Mouse (Mus musculus) gastrocnemius, adult 8-10 months (tissue): ENCODE measurements at regions not wholly inside any gene's neighbourhood (a gene's known extent, or its start where the extent isn't known, plus 50 kb on each side); places are given as distances from the start of the nearest gene placed in this dataset.
A peak's percentile ranks its signal among the peaks of the same experiment; 100 is the strongest.

ENCODE experiments used
- DNase-seq, 2 experiments: peaks; one replicate each; pipeline ENCODE4 v3.0.0; 2022; ENCODE audit warnings: low spot score in 2 of 2

DNA sequence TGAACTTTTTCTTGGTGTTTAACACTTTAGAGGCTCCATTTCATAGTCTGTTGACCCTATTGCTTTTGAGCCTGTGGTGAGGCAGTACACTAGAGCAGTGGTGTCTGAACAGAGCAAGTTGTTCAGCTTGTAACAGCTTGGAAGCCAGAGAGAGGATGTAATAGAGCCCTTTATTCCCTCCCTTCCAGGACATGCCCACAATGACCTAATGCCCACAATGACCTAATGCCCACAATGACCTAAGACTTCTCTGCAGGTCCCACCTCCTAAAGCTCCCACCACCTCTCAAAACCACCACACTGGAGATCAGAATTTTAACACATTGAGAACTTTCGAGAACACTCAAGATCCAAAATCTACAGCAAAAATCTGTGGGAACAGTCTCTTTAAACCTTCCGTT lies 115.6 kb downstream of the S1pr1 start:
- DNase-seq, result no peak

DNA sequence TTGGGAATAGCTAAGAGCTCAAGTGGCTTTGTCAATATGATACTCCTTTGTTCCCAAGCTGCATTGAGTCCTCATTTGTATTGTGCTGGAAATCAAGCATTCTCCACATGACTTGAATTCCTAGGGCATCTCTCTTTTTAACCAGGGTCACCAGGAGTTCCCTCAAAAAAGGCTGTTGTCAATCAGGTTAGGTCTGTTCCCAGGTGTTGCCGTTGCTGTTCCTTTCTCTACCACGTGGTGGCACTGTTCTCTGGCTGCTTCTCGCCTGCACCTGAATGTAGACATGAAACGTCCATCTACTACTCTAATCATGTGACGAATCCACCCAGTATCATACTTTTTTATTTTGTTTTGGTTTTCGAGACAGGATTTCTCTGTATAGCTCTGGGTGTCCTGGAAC lies 118.3 kb downstream of the S1pr1 start:
- peak; percentile 3 to 6 for DNase-seq

DNA sequence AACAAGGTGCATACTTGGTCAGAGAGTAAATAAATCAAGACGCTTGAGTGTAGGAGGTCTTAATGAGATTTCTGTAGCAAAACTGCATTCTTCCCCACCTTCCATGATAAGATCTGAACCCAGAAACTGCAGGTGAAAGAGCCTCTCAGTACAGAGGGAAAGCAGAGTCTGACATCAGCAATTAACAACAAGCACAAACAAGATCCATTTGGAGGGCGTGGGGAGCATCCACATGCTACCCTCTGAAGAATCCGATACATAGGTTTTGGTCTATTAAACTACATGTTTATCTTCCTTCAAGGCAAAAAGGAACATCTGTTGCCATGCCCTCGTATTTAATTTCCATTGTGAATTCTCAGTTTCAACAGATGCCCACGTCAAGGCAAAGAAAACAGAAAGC lies 124.2 kb downstream of the S1pr1 start:
- DNase-seq, result no peak

DNA sequence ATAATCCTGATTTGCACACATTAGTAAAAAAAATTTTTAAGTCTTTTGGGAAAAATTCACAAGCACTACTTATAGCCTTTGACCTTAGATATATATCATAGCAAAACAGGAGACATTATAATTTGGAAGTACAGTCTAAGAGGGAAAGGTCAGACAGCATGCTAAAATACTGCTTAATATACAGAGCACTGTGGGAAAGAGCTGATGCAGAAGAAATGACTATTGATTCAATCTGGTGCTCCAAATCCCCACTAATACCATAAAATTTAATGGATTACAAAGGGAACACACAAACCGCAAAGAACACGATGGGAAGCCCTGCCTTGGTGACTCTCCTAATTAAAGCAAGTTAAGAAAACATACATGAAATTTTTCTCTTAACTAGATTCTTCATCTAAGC lies 126.3 kb downstream of the S1pr1 start:
- no peak for DNase-seq

DNA sequence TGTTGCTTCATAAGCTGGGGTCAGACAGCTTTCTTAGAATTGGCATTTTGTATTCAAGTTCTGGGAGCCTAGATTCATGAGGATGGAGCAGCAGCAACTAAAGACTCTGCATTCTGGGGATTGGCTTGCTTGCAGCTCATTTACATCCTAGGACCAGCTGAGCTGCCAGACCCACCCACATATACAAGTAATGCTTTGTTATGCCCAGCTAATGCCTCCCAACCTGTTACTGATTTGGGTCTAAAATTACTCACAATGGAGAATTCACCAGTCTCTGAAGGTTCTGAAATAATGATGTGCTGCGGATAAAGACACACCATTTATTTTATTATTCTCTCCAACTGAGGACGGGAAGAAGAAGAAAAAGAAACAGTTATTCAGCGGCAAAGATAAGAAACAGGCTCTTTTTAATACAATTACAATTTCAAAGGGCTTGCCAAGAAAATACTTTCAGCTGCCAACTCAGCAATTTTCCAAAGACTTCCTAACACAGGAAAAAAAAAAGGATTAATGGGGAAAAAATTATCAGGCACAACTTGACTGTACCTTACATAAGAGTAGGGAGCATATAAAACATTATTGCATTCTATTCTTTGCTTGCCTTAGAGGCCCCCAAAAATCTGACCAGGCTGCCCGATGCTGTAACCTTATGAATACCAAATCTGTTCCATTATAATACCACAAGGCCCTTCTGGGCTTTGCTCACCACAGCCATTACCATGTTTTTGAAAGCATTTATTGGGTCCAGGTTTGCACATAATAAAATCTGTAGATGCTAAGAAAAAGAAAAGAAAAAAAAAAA lies 134.5 kb downstream of the S1pr1 start:
- no peak for DNase-seq

DNA sequence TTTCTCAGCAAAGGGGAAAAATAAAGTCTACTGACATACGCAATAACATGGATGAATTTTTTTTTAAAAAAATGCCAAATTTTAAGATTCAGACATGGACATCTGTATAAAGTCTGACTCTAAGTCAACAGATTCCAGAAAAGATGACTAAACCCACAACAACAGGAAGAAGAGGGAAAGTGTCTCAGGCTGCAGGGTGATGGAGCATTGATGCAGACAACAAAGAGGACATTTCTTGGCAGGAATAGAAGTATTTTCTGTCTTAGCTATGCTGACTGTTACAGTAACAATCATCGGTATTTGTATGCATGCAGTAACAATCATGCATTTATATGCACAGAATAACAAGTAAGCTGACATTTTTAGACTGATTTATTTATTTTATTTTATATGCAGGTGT lies 139.5 kb downstream of the S1pr1 start:
- DNase-seq, result no peak

DNA sequence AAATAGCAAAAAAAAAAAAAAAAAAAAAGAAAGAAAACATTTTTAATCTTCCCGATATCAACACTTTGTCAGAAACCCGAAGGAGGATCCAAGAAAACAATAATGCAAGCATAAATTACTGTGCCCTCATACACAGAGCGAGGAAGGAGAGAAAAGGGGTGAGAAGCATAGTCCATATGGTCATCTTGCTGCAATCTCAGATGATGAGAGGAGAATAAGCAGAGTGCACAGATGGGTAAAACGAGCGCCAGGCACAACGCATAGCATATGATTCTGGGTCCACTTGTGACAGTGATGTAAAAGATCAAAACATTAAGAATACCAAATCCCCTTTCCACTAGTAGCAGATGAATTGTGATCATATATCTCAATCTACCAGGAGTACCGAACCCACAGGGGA lies 152.1 kb downstream of the S1pr1 start:
- DNase-seq, result no peak

DNA sequence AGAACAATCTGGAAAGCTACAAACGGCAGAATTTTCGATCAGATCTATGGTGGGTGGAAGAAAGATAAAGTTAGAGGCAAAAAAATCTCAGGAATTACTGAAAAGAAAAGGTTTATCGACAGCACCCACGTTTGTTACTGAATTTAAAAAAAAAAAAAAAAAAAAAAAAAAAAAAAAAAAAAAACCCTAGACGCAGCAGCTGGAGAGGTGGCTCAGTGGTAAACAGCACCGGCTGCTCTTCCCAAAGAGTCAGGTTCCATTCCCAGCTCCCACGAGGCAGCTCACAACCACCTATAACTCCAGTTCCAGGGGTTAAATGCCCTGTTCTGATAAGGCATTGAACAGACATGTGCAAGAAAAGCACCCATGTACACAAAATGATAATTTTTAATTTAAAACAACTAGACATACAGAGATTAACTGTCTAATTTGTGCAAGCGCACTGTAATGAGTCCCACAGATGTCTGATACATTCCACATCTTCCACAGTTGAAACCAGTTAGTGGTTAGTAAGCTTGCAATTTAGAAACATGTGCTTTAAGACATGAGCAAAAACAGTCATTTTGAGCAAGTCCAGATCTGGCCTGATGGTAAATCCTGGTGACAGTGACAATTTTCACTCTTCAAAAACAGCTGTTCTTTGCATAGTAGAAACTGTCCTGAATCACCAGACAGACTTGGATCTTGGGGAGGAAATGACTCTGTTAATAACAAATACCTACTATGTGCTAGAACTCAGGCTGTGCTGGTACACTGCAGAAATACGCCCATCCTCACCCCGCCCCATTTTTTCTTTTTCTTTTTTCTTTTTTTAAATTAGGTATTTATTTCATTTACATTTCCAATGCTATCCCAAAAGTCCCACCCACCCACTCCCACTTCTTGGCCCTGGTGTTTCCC lies 159.8 kb downstream of the S1pr1 start:
- no peak for DNase-seq

DNA sequence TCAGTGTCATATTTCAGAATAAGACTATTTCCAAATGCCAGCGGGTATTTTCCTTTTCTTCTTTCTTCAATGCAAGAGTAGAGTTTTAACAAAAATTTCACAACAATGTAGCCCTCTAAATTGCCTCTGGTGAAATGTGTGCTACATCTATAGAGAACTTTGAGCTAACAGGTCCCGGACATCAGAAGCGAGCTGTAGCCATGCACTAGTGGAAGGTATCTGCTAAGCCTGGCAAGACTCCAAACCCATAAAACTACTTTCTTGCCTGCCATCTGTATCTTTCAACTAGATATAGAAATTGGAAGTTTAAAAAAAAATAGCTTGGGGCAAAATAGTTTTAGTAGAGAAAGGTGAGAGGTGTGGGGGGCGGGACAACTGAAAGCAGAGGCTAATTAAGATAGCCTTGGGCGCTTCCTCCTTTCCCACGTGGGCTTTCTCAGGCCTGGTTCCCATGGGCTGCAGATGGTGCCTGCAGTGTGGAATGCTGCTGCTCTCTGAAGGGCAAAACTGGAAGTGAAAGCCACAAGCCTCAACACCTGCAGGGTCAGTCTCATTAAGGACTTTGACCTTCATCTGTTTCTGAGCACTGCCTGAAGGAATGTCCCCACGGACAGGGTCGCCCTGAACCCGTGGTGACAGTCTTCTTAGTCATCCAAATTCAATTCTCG lies 160.9 kb downstream of the S1pr1 start:
- no peak for DNase-seq

DNA sequence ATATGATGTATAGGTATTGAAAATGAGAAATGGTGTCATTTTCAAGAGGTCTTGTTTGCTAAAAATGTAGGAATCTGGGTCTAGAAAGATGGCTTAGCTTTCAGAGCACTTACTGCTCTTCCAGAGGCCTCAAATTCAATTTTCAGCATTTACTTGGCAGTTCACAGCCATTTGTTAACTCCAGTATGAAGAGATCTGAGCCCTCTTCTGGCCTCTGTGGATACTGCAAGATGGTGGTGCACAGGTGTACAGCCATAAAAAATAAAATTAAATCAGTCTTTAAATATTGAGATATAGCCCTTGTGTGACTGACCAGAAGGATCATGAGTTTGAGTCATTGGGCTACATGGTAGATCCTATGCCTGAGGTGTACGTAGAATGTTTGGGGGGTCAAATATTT lies 173.1 kb downstream of the S1pr1 start:
- no peak for DNase-seq

DNA sequence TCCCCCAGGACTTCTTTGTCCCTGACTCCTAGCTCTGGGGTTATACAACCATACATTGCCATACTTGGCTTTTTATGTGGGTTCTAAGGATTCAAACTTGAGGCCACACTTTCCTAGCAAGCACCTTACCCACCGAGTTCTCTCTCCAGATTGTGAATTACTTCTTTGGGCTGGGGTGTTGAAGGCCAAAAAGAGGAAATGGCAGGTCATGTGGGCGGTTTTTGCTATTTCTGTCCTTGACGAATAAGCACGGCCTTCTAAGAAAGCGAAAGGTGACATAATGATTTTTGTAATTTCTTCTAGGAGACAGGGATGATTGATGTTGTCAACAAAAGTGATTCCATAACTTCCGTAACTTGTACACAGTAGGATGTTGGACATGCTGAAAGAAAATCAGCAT lies 176.5 kb downstream of the S1pr1 start:
- no peak for DNase-seq

DNA sequence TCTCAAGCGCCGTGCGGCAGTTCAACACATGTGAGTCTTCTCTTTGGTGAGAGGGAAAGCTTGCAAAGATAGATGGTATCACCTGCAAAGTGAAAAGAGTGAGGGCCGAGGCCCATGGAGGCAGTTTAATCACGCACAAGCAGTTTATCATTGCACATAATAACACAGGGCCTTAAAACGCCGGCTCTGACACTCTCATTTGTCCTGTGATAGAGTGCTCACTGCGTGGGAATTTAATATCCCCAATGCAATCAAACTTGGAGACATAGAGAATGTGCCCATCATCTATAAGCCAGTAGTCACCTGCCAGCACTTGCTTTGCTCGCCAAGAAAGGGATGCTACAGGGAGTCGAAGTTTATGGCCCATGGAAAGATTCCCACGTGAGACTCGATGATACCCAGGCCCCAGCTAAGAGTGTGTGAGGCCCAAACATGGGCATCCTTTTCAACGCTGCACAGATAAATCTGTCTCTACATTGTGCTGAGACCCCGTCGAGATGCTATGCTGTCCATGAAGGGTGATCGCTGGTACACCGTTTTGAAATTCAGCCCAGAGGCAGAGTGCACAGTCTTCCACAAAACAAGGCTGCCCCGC lies 182.6 kb downstream of the S1pr1 start:
- DNase-seq, result no peak

DNA sequence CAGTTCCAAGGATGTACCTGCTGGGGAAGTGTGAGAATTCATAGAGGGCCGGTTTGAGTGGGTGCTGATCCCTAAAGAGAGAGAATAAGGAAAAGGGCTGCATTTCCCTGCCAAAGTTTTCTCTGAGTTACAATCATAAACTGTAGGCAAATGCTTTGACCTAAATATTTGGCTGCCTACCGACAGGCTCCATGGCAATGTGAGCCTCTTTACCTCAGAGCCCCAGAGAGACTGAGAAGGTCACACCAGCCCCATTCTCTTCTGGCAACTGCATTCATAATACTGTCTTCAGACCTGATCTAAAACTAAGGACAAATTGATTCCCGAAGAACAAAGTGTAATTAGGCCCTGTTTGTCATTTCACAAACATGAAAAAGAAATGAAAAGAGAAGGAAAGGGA lies 184.4 kb downstream of the S1pr1 start:
- no peak for DNase-seq

DNA sequence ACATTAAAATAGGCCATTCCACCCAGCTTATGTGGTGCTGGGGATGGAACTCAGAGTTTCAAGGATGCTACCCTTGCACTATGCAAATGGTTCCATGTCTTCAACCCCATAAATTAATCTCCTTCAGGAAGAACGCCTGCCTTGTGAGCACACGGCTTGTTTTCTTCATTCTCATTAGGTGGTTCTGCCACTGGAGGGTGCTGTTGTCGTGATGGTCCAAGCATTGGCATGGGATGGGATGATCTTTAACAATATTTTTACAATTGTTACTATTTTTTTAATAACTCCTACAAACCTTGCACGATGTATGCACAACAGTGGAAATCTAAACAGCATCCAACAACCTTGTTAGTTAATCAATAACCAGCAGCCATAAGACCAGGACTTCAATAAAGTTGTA lies 185.0 kb downstream of the S1pr1 start:
- no peak for DNase-seq

DNA sequence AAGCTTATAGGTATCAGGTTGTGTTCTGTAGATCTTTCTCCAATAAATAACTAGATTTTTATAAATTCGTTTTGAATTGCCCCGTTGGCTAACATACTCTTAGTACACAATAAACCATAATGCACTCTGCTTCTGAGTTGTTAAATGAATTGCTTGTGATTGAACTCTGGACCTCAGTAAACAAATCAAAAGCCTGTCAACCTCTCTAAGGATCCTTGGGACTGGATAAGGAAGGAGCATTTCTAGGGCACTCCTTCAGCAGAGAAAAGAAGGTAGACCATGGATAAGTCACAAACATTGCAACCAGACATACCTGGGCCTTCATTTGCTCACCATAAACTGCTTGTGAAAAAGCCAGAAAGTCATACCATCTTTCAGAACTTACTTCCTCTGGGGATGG lies 191.4 kb downstream of the S1pr1 start:
- no peak for DNase-seq

DNA sequence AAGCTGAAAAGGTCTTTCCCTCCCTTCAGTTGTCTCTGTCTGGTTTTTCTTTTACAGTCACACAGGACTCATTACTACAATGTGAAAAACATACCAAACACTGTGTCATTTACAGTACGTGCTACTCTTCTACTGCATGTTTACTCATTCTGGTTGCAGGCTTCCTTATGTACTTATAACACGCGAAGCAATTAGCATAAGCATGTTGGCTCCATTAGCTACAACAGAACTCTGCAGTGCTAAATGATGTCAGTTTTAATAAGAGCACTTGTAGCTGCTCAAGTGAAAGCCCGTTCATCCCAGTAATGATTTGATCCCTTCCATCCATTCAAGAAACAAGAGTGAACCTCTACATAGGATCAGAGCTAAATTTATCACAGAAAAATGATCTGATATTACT lies 199.2 kb downstream of the S1pr1 start:
- DNase-seq, result no peak

DNA sequence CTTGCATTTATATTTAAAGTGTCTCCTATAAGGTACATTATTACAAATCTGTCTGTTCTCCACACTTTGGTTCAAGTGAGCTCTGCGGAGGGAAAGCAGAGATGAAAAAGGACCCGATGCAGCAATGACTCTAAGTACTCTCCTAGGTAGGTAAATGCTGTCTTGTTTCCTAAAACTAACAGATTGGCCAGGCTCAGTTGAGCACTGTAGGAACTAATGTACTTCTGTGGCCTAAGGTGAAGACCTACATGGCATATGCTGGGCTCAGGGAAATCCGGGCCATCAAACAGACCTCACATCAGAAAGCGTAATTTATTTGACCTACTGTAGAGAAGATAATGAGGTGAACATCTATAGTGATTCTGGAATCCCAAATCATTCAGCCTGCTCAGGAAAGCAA lies 205.2 kb downstream of the S1pr1 start:
- DNase-seq, result no peak

DNA sequence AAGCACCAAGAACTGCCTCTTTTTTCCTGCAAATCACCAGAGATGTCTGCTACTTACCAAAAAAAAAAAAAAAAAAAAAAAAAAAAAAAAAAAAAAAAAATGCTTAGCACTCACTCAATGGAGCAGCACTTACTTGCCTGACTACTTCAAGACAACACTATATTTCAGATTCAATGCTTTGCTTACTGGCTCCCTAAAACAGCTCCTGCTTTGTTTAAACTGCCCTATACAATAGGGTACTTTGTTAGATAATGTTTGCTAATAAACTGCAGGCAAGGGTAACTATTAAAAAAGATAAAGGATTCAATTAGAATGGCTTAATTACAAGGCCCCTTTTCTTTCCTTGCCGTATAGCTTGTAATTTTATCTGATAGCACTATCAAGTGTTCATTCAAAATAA lies 217.5 kb downstream of the S1pr1 start:
- DNase-seq, result no peak

DNA sequence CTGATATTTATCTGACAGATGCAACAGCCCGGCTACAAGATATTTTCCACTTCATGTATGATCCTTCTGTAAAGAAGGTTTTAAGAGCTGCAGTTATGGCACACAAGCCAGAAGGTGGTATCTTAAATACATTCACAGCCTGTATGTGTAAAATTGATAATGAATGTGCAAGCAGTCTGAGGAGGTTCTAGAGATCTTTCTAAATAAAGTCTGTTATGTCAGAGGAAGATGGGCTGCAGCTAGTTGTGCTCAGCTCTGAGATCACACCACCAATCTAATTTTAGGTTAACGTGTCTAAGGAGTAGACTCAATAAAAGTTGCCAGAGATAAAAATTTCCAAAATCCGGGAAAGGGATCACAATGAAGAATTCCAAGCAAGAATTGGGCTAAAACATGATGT lies 218.8 kb downstream of the S1pr1 start:
- DNase-seq, result no peak

DNA sequence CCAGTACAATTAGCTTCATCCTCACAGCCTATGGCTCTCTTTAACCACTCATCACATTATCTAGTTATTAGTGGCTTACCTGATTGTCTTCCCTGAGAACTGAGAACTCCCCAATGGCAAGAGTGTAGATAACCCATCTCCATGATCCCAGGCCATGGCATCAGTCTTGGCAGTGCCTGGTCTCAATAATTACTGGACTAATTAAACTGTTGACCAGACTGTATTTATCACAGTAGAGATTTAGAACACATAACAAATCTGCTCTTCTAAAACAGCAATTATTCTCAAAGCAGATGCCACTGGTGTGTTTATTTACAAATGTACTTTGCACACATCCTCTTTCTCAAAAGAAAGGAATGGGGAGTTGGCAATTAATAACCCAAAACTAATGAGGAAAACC lies 219.2 kb downstream of the S1pr1 start:
- no peak for DNase-seq

DNA sequence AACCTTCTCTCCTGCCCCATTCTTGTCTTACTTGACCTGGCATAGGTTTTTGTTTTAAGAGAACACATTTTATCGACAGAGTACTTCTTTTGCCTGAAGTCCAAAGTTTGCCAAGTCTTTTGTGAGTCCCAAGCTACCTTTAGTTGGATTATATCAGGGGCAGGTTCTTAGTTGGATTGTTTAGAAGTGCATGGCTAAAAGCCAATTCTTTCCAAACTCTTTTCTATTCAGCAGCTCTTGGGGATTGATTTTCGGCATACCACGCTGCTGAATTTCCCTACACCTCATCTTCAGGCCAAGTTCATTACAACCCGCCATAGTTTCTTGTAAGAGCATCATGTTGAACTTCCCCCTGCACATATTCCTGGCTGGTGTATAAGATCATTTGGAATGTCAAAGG lies 245.9 kb downstream of the S1pr1 start:
- no peak for DNase-seq

DNA sequence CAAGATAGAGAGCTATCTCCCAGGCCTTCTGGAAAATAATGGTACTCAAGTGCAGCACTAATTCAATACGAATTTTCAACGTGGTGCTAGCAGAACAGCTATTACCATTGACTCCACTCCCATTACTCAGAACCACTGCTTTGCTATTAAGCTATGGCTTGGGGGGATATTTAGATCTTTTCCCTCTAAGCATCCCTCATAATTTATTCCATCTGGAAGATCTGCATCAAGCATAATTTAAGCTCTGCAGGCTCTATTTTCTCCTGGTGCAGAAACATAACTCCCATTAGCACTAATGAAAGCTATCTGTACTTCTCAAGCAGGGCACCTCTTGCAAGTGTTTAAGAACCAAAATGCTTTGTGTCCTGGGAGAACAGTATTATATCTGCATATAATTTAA lies 247.0 kb downstream of the S1pr1 start:
- no peak for DNase-seq
